Mouse (Mus musculus) inflammation-experienced regulatory T-cells, adult 16 weeks (primary cell): ENCODE data around the gene Parm1. TPM values are rescaled to one million over a fixed set of nuclear protein-coding genes. Genes with fewer than 3 reads are reported as not detected.

Source experiments
- polyA plus RNA-seq: library from polyadenylated mRNA; unstranded; fragments of 100-300 nt; shearing (Covaris generic); gene quantifications from one replicate; pipeline ENCODE4 v1.2.1, GENCODE M21; 2017

The Parm1 gene
- polyA plus RNA-seq = not detected

GRCm38 (mm10) chr5:91517480-91518301 is at the start of gene Parm1:
TSS of gene Parm1 (plus strand) at chr5:91517615.

Other genes starting within 250 kb of the Parm1 start
- gene Btc, start 114.6 kb upstream of the Parm1 start, polyA plus RNA-seq = 1.5 TPM